Mouse (Mus musculus) thymus, postnatal 25 days (tissue): ENCODE measurements around the gene Ctps.

Experiments used
- DNase-seq: peaks from one replicate; pipeline ENCODE4 v3.0.0; 2022

Gene Ctps

DNA sequence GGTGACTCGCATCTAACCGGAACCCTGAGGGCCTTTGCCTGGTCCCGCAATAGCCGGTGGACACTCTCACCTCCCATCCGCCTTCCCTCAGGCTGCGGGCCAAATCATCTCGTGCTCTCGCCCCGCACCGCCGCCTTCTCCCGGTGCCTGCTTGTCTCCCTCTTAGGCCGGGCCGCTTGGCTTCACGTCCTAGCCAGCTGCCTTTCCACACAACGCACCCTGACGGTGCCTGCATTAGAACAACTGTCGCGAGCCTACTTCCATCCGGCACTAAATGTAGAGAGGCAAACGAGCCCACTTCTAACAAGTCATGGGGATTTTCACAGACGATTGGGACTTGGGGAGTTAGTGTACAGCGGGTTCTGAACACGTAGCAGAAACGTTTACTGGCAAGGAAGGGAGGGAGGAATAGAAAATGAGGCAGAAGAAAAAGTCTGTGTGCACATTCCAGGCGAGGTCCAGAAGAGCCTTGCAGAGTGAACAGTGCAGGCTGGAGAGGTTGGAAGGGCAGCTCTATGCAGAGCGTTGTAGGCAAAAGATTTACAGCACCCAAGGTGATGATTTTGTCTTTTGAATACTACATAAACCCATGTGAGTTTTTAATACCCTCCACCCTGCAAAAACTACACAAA is 478 bp upstream of the Ctps start:
- DNase-seq: no peak

DNA sequence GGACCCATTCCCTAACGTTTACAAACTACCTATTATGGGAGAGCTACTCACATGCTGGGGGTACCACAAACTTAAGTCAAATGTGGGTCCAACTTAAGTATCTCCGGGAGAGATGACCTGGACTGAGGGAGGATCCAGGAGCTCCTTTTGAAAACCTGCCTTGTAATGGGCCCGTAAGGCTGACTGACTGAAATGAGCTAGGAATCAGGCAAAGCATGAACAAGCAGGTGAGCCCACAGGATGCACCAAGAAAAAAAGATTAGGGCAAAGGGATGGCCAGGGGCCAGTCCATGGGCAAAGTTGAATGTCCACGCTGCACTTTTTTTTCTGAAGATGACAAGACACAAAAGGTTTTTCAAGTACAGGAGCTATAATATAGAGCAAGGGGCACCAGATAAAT is 1.1 kb downstream of the Ctps start:
- no peak for DNase-seq

DNA sequence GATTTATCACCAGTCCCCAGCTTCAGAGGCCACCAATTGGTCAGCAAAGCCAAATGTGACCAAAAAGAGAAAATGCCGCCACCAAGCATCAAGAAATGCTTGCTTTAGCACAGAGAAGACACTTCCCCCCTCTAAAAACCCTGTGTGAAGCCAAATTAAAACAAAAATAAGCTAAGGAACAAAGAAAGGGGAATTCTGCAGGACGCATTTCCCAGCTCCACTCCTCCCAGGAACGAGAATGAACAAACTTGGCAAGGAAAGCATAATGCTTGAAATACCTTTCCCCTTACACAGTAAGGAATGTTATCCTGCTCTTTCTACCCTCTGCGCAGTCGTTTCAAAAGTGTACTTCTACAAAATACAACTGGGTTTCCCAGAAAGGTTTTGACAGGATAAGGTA is 2.1 kb downstream of the Ctps start:
- no peak for DNase-seq

DNA sequence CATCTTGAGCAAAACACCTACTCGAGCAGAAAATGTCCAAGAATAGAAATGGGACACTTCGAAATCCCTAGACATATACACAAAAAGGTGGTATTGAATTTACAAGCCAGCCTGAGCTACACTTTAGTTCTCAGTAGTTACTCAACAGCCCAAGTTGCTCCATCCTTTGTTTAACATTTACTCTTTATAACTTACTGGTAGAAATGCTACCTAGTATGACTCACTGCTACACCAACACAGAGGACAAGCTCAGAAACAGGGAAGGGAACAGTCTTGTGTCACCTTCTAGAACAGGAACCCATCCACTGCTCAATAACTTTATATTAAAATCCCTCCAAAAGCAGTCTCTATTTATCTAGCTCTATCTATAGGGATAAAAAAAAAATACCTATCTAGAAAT is 4.3 kb downstream of the Ctps start:
- DNase-seq: no peak

DNA sequence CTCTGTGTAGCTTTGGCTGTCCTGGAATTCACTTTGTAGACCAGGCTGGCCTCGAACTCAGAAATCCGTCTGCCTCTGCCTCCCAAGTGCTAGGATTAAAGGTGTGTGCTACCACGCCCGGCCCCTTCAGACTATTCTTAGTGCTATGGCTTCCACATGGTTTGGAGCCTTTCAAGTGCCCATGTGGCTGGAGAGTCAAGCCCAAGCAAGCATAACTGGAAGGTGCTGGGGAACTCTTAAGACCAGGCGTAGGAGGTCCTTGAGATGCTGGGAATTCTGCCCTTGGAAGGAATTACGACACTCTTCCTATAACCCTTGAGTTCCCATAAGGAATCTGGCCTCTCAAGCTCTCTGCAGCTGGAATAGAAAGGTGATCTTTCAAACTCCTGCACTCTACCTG is 13.5 kb downstream of the Ctps start:
- no peak for DNase-seq

DNA sequence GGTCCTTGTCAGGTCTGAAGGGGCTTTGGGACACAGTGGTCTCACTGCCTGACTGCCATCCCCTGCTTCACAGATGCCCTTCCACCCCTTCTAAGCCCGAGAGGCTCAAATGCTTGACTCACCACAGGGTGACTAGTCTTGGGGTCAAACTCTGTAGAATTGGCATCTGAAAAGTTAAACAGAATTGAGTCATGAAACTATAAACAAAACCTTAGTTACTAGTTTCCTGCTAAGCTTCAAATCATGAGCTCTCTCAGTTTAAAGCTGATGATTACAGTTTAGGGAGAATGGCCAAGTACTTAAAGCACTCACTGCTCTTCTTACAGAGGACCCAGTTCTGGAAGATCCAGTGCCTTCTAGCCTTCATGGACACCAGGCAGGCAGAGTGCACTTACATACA is 25.2 kb downstream of the Ctps start:
- no peak for DNase-seq

DNA sequence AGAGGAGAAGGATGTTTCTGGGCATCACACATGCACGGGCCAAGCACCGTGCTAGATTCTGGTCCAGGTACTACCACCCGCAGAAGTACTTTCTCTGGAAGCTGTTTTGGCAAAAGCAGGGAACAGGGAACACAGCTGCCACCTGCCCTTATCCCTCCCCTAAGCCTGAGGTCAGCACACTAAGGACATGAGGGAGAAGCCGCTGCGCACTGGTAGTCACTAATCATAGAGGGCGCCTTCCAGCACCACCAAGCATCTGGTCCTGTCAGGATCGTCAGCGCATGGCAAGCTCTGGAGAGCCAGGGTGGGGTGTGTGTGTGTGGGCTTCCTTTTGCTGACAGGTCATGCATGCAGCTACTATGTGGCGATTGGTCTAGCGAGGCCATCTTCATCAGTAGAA is 31.4 kb downstream of the Ctps start:
- DNase-seq: no peak

DNA sequence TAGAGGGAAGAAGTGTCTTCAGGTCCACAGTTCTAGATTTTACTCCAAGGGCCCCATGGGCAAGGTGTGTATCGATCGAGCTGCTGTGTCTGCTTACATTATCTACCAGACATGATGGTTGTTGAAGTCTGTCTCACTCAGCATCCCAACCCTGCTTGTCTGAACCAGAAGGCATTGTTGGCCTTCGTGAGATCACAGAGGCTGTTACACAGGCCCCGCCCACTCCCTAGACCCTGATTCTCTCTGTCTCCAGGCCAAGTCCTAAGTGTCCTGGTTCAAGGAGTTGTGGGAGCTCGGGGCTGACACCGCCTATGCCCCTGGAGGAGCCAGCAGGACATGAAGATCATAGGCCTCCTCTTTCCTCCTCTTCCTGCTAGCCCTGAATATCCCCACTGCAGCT is 38.1 kb downstream of the Ctps start, which contains the start of gene Slfnl1:
TSS of gene Slfnl1 (plus strand) at position 246 of the 400 bp plus-strand sequence.
- no peak for DNase-seq

DNA sequence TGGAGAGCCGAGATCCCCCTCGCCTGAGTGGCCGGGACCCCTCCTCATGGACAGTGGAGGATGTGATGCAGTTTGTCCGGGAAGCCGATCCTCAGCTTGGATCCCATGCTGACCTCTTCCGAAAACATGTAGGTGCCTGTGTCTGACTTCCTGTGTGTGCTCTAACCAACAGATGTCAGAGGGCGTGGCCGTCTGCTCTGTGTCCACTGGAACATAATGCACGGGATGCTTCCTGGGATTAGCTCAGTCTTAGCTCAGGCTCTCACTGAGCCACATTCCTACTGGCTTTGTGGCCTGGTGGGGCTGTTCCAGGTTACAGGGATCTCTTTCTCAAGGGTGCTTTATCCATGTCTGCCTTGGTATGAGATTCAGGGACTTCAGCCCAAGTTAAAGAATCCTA is 41.9 kb downstream of the Ctps start:
- no peak for DNase-seq

DNA sequence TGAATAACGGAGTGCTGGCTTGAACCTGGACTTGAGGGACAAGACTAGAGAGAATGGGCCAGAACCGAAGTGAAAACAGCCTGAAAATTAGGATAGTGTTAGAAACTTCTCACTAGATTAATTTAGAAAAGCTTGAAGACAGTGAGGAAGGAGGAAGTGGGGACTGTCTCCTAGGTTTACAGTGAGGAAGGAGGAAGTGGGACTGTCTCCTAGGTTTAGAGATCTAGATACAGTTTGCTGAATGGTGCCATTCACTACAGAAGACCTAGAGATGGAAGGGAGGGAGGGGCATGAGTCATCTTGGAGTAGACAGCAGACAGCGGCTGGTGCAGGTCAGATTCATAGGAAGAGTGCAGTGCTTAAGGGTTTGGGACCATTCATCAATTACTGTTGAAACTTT is 47.0 kb downstream of the Ctps start:
- no peak for DNase-seq

DNA sequence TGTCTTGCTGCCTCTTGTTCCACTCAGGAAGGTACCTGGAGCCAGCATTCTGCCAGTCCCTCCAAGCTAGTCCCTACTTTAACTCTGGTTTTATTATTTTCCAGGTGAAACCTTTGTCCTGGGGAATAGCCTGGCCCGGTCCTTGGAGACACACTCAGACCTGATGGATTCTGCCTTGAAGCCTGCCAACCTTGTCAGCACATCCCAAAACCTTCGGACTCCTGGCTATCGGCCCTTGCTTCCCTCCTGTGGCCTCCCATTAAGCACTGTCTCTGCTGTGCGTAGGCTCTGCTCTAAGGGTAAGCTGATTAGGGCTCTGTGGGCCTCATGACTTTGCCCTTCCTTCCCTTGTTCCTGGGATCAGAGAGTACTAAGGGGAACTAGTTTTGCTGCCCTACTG is 47.7 kb downstream of the Ctps start:
- DNase-seq: no peak

DNA sequence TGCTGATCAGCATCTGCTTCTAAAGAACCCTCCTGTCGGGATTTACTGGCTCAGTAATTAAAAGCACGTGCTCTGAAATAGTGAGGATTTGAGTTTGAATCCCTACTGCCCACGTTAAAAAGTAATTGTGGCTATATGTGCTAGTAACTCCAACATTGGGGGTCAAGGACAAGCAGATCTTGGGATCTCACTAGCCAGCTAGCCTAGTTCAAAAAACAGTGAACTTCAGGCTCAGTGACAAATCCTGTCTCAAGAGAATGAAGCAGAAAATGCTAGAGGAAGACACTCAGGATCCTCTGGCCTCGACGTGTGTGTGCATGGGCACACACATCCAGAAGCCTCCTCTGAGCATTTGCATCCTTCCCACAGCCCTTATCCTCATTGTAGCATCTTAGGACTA is 48.3 kb downstream of the Ctps start:
- DNase-seq: no peak

DNA sequence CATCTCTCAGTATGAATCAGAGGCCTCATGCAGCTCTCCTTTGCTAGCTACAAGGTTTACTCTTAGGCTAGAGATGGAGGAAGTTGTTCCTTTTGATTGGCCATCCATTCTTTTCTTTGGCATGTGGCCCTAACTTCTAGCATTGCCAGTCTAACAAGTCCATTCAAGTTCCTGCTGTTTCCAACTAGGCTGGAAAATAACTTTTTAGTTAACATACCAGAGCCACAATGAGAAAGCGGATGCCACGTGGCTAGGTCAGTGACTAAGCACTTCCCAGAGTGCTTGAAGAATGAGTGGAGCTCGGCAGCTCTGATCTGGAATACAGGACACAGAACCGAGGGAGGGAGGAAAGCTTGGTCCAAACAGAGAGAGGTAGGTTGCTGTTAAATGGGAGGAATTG is 52.7 kb downstream of the Ctps start:
- no peak for DNase-seq

DNA sequence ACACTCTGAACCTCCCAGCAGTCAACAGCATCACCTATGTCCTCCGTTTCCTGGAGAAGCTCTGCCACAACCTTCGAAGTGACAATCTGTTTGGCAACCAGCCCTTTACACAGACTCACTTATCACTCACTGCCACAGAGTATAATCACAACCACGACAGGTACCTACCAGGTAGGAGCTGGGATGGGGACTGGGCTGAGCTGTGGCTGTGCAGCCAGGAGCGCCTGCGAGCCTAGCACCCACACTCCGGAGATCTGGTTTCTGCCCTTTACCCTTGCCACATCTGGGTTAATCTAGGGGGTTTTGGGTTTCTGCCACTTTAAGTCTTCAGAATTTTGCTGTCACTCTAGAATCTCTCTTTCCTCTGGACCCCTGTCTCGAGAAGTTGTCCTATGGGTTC is 53.2 kb downstream of the Ctps start:
- DNase-seq: no peak

DNA sequence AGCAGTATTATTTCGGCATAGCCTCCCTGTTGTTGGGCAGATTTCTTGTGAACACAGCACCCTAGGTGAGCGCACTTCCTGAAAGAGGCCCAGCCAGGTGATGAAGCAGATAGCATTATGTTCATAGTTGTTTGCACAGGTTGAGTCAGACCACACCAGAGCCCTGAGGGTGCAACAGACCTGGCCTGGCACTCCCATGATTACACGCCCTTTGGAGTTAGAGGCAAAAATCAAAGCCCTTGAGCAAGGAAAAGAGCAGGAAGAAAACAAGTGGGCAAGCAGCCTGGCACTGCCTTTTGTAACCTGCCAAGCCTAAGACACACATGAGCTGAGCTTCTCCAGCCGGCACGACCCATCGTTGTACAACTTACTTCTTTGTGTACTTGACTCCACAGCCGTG is 53.6 kb downstream of the Ctps start:
- no peak for DNase-seq

DNA sequence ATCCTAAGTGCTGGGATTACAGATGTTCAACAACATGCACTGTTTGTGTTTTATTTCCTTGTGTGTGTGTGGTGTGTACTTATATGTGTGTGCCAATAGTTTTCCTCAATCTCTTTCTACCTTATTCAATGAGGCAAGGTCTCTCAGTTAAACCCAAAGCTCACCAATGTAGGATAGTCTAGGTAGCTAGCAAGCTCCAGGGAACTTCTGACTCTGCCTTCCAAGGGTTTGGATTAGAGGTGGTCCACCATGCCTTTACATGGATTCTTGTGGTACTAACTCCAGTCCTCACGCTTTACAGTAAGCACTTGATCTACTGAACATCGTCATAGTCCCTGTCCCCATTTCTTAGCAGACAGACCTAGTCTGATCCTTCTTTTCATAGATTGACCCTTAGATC is 55.7 kb downstream of the Ctps start:
- no peak for DNase-seq

DNA sequence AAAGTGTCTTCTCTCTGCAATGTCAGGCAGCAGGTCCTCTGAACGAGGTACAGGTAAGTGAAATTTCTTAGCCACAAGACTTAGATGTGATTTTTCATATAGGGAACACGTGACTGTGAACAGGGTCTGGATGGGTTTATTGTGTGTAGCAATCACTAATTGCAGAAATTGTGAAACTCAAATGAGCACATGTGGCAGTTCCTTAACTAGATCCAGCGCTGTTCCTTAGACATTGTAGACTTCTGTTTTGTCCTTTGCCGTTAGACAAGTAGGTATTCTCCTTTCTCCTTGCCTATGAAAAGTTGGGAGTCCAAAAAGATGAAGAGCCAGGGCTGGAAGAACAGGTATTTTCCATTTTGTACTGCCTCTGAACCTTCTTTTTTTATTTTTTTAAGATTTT is 58.9 kb downstream of the Ctps start:
- no peak for DNase-seq

DNA sequence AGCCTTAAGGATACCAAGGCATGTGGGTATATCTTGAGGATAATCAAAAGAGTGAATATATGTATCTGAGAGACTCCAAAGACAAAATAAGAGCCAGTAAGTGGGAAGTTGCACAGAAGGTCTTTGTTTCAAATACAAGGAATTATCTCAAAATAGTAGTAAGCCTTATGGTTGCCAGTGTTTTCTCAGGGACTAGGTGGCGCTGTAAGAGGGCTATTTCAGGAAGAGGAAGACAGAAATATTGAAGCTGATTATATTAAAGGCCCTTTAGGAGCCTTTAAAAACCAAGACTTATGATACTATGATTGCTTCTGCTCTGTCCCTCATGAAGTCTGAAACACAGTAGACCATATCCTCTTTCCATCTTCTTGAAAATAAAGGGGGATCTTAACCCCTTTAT is 63.1 kb downstream of the Ctps start:
- DNase-seq: no peak
